Mouse (Mus musculus) CD4-positive, CD25-positive, alpha-beta regulatory T cell, adult 9 weeks (primary cell): ENCODE results near the gene Samt4. TPM values are rescaled to one million over a fixed set of nuclear protein-coding genes. Genes with fewer than 3 reads are reported as not detected.

Experiments used
- polyA plus RNA-seq: library from polyadenylated mRNA; unstranded; fragments of 100-300 nt; shearing (Covaris generic); gene quantifications from one replicate; pipeline ENCODE4 v1.2.1, GENCODE M21; 2017

Gene Samt4
- not detected for polyA plus RNA-seq

GRCm38 (mm10) chrX:154481702-154482101, at the start of gene Samt4:
Gene Samt4 (plus strand): TSS chrX:154482002.

Other genes with a start within 250 kb of the Samt4 start
- gene 4930524N10Rik, start 138.6 kb upstream of the Samt4 start, polyA plus RNA-seq = not detected
- not detected for gene Samt2, start 97.4 kb downstream of the Samt4 start, polyA plus RNA-seq